Mouse (Mus musculus) neural tube, embryonic 10.5 days (tissue): ENCODE measurements at regions not wholly inside any gene's neighbourhood (a gene's known extent, or its start where the extent isn't known, plus 50 kb on each side); places are given as distances from the start of the nearest gene placed in this dataset.
"Not testable (repeated sequence)": the region's sequence is repeated elsewhere in the genome, so short reads cannot be mapped to it uniquely, and the experiment has no call there.

Source experiments
- DNase-seq: peaks from one replicate; pipeline ENCODE4 v3.0.0-alpha.2; 2017; ENCODE audit warnings: low spot score; ENCODE audit errors: extremely low spot score

DNA sequence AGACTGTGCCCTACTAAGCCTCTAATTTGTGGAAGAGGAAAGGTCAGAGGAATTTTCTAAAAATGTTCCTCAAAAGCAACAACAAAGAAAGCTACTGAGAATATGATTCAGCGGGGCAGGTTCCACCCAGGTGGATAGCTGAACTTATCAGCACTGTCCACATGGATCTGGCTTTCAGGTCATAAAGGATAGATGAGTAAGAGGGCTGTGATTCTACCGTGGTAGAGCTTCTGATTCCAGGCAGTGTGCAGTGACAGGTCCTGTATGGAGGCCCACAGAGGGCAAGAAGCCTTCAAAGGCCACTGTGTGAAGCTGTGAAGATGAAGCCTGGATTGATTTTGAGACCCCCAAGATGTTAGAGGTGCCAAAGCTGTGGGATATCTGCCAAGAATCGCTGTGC is 51.8 kb downstream of the Teddm3 start:
- DNase-seq, result not testable (repeated sequence)

DNA sequence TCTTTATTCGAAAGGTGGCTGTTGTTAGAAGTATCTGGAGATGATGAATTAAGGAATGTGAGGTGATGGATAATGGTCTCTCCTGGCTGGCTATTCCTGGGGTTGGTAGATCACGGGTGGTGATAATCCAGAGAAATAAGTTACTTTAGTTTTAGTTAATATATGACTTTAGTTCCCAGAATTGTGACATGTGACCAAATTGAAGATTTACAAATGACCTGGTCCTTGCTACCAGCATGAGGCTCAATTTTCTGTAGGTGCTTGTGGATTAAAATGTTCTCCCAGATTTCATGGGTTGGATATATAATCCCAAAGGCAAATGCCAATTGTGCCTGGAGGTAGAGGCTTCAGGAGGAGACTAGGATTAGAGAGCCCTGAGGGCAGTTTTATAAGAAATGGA is 53.7 kb downstream of the Teddm3 start:
- not testable (repeated sequence) for DNase-seq

DNA sequence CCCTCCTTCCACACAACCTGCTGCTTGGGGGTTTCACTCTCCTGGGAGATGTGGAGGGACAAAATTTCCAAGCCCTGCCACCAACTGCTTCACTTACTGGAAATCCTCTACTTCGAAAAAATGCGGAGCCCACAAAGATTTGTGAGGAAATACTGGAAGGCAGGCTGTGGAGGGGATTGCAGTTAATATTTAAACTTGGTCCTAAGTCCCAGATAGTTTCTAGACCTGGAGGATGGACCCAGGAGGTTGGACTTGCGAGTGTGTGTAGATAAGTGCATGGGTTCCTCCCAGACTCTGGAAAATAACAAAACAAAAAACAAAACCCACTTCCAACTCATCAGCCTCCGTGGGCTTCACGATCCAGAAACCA is 79.0 kb downstream of the Teddm3 start:
- DNase-seq, result no peak

DNA sequence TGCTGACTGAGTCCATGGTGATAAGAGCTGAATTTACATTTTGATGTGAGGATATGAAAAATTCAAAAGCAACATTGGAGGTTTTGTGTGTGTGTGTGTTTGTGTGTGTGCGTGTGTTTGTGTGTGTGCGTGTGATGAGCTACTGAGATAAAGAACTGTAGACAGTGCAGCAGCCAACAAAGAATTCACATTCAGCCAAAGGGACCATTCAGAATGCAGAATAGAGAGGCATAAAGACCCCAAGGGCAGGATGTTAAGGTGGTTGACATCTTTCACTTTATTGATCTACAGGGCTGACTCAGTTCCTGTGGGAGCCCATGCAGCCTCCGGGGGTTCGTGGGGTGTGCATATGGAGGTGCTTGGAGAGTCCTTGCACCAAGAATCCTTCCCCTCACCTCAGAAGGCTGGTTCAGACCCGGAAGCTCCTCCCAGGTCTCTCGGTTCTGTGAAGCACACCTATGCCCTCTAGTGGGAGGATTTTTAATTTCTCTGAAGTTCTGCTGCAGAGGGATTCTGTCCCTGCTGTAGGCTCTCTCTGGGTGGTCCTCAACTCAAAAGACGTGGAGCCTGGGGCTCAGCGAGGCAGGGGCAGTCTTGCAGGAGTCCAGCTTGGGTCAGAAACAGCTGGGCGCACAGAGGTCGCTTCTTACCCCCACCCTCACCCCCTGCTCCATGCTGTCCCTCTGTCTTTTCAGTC is 79.6 kb downstream of the Teddm3 start:
- DNase-seq, result not testable (repeated sequence)

DNA sequence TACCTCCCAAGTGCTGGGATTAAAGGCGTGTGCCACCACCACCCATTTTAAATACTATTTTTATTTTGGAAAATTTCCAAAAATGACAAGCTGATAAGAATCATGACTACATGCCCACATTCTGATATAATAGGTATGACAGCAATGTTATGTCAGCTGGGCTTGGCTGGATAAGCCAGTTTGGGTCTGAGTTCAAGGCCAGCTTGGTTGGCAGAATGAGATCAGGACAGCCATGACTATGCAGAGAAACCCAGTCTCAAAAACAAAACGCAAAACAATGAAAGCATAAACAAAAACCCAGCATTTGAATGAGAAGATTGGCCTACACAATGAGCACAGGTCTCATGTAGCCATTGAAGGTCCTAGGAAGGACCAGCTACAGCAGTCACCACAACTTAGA is 93.6 kb downstream of the Teddm3 start:
- DNase-seq, result no peak

DNA sequence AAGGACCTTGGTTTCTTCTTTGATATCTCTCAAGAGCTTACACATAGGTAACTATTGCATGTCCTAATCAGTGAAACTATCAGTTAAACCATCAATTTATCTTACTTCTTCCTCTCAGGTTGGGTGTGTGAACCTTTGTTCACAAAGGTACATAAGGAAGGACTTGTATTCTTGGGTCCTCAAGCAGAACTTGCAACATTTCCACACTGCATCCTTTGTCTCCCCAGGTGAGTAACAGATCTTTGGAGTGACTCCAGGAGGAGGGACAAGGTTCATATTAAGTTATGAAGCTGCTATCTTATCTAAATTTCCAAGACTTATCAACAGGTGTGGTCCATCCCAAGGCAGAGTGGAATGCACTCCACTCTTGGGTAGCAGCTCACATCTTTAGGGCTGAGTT is 99.0 kb downstream of the Teddm3 start:
- no peak for DNase-seq

DNA sequence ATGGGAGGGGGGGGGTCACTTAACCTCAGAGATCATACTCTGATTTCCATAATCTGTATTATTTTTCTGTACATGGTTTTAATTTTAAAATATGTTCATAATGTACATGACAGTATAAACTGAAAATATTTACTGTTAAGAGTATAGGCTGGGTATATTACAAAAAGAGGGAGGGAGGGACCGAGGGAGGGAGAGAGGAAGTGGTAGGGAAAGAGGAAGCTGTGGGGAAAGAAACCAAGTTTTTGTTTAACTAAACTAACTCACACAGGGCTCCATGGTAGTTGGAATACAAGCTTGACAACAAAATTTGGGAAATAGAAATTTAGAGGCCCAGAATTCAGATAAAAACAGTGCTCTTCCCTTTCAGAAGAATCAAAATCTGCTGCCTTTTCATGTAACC is 131.7 kb downstream of the Teddm3 start:
- not testable (repeated sequence) for DNase-seq

DNA sequence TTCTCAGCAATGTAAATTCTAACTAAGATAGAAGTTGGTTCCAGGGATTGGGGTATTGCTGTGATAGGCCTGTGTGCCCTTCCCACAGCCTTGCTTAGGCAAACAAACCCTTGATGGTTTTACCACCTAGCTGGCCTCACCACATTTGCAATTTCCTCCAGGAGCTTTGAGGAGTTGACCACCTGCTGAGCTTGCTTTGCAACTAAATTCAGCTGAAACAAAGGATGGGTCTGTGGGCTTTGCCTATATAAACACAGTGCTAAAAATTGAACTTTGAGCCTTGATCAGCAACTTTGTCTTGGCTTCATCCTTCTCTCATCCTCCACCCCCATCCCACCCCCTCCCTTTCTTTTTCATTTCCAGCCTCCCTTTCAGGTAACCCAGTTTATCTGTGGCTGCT is 148.9 kb downstream of the Teddm3 start:
- DNase-seq, result no peak

DNA sequence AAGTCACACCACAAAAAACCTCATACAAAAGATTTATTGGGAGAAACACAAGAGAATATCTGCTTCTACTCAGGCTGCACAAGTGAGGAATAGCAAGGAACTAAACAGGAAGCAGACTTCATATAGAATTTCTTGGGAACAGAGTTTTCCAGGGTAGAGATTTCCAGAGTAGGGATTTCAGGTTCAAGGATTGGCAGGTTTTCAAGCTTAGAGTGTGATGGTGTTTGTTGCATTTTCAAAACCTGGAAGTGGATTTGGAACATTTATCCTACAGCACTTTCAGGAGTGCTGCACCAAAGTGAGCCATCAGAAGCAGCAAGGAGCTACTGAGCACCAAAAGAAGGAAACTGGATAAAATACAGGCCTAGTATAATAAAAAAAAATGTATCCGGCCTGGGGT is 152.7 kb downstream of the Teddm3 start:
- no peak for DNase-seq

DNA sequence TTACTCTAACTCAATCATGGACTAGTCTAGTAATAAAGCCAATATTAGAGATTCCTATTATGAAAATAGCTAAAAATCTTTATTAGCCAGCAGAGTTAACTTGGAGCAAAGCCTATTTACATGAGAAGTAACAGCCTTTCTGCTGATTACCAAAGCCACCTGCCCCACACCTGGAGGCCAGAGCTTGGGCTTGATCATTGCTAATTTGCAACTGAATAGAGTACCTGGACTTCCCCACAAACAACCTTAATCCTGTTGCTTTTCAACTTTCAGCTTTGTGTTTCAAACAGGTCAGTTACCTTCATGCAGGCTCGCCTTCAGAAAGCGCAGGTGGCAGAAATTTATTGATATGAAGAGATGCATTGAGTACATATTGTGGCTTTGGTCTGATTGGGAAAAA is 163.3 kb downstream of the Teddm3 start:
- no peak for DNase-seq

DNA sequence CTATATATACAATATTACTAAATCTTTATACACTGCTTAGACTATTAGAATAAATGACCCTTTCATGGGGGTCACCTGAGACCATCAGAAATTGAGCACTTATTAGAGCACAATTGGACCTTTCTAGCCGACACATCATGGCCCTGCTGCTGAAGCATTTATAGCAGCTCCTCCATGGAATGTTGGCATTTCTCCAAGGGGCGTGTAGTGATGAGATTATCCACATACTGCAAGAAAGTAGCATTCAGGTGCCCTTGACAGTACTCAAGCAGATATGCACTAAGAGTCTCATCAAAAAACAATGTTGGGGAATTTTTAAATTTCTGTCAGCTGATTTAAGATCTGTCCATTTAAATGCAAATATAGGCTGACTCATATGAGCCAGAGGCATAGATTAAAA is 178.4 kb downstream of the Teddm3 start:
- DNase-seq, result no peak

DNA sequence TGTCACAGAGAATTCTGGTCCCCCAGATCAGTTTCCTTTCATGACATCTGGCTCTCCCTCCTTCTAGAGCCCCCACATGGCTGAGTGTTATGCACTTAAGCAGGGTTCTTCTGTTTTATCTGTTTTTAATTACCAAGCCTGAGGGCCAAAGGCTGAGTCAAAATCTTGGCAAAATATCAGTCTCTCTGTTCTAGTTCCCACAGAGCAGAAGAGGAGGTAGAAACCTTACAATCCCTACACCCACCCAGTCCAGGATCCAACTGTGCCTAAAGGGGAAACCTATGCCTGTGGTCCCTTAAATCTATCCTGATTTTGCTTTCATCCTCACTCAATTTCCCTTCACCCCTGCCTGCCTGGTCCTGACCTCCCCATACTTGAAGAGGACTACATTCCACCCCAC is 181.4 kb downstream of the Teddm3 start:
- DNase-seq, result no peak

DNA sequence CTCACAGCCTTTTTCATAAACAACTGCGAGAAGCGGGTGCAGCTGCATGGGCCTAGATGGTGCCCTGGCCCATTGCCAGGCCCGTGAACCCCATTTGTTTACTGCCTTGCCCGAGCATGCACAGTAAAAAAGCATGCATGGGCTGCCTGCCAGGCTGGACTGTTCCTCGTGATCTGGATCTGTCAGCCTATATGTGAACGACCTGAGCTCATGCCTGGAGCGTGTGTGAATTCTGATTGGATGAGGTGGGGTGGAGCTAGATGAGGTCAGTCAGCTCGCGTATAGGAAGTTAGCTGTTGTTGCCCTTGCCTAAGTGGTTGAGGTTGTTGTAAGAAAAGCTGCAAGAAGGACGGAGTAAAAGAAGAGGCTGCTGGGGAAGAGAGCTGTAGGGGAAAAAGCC is 194.9 kb downstream of the Teddm3 start:
- DNase-seq, result no peak

DNA sequence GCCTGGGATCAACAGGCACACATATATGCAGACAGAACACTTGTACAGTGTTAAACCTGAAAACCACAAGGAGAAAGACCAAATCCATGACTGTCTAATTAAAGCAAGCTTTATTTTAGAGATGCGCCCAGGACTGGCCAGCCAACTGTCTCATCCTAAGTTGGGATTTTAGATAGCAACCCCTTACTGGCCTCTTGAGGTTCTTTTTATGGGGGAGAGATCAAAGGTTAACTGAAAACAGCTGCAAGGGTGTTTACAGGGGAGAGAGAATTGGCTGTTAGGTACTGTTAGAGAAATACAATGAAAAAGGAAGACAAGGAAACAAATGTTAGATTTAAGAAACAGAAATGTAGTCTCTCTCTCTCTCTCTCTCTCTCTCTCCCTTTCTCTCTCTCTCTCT is 202.4 kb upstream of the Thpo start:
- DNase-seq, result no peak

DNA sequence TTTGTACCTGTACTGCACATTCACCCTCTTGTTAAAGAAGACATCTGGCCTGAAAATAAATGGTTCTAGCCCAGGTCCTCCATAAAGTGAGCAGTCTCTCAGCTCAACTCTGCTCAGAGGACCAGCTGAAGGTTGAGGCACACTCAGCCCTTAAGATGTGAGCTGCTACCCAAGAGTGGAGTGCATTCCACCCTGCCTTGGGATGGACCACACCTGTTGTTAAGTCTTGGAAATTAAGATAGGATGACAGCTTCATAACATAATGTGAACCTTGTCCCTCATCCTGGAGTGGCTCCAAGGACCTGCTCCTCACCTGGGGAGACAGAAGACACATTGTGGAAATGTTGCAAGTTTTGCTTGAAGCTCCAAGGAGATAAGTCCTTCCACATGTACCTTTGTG is 200.5 kb upstream of the Thpo start:
- not testable (repeated sequence) for DNase-seq

DNA sequence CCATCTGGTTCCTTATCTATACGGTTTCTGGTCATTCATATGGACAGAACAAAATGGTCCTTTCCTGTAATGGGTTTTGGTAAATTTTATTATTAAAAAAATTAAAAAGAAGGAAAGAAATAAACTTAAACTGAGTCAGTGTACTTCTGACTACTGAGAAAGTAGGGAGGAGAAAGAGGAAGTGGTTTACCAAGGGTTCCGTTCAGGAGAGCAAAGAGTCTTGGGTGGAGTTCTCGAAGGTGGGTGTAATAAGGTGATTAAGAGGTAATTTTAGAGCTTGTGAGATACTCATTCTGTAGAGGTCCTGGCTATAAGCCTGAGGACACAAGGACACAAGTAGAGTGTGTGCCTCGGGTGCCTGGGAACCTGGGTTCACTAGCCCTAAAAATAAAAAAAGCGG is 195.7 kb upstream of the Thpo start:
- DNase-seq, result not testable (repeated sequence)

DNA sequence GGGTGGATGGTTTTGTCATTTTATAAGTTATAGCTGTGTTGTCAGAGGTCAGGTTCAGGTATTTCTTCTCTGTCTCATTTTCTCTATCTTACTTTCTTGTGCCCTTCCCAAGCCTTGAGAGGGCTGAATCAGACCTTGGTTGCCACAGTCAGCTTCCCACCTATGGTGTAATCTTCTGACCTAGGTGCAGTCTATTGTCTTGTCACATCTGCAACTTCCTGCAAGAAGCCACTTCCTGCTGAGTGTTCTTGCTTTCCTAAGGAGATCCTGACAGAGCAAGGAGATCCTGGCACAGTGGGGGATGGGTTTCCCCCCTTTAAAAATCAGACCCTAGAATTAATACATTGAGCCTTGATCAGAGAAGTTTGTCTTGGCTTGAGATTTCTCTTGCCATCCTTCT is 191.5 kb upstream of the Thpo start:
- DNase-seq, result not testable (repeated sequence)

DNA sequence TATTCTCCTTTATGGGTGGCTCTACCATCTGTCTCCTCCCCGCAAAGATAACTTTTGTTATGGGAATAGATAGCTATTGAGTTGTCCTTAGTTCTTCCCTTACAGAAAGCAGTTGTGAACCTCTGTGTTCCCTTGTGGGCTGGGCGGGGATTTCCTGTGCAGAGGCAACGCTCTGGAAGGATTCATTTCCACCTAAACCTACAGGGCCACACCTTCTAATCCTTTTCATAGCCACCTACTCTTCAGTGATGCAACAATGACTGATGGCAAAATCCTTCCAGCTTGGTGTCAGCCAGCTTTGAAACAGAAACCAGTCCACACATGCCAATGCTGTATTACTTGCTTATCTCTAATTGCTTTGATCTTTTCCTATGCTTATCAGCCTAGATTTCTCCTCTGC is 176.6 kb upstream of the Thpo start:
- DNase-seq, result not testable (repeated sequence)

DNA sequence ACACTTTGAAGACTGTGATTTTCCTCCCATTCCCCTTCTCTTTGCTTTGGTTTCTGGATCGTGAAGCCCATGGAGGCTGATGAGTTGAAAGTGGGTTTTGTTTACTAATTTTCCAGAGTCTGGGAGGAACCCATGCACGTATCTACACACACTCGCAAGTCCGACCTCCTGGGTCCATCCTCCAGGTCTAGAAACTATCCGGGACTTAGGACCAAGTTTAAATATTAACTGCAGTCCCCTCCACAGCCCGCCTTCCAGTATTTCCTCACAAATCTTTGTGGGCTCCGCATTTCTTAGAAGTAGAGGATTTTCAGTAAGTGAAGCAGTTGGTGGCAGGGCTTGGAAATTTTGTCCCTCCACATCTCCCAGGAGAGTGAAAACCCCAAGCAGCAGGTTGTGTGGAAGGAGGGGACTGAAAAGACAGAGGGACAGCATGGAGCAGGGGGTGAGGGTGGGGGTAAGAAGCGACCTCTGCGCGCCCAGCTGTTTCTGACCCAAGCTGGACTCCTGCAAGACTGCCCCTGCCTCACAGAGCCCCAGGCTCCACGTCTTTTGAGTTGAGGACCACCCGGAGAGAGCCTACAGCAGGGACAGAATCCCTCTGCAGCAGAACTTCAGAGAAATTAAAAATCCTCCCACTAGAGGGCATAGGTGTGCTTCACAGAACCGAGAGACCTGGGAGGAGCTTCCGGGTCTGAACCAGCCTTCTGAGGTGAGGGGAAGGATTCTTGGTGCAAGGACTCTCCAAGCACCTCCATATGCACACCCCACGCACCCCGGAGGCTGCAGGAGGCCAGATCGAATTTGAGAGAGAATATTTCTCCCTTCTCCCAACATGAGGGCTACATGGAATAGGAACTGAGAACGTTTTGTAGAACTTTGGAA is 174.4 kb upstream of the Thpo start:
- peak; percentile 22 for DNase-seq

DNA sequence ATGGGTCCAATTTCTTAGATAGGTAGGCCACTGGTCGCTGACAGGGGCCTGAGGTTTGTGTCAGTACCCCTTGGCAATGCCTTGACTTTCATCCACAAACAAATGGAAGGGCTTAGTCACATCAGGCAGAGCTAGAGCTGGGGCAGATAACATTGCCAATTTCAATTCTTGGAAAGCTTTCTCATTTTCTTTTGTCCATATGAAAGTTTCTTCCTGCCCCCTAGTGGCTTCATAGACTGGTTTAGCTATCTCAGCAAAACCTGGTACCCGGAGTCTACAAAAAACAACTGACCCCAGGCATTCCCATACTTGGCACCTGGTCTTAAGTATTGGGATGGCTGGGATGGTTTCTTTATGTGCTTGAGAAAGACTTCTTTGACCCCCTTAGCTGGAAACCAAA is 161.4 kb upstream of the Thpo start:
- no peak for DNase-seq

DNA sequence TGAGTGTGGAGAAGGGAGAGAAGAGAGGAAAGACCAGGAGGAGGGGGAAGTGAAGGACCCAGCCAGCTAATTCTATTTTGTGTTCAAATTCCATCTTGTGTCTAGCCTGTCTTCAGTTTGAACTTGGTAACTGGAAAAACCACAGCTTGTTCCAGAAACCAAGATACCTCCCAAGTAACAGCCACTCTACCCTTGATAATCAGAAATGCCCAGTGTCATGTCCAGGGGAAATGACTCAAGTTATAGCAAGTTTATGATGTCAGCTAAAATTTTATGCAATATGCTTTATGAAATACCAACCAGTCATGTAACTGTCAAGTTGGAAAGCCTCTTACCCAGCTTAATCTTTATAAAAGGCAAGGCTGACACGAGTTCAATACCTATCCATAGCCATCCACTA is 137.4 kb upstream of the Thpo start:
- DNase-seq, result no peak

DNA sequence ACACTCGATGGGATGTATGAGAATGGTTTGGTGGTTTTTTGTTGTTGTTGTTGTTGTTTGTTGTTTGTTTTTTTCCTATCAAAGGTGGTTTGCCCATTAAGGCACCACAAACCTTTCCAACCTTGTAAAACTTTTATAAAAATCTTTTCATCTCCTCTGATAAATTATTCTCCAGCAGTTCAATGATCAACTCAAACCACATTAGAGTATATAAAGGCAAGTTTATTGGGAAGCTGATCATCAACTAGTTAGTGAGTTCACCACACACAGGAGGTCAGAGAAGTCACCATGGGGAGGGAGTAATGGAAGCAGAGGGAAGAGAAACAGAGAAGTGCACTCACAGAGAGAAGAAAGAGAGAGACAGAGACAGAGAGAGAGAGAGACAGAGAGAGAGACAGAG is 132.5 kb upstream of the Thpo start:
- no peak for DNase-seq

DNA sequence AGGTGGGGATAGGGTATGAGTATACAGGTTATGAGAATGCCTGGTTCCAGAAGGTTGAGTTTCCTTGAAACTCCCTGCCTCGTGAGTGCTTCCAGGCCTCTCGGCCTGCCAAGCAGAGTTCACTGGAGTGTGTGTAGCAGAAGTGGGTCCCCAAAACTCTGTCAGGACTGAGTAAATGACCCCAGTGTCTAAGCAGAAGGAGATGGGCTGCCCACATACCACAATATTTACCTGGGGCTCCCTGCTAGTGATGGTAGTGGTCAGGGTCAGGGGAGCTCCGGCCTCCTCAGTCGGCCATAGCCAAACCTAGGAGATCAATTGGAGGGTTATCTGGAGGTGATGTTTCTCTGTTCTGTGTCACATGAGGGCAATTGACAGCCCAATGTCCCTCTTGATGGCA is 126.9 kb upstream of the Thpo start:
- no peak for DNase-seq
